Mouse (Mus musculus): ENCODE data around the gene Ntn3. TPM values are rescaled to one million over a fixed set of nuclear protein-coding genes. Genes with fewer than 3 reads are reported as not detected.
A peak's percentile ranks its signal among the peaks of the same experiment; 100 is the strongest.

Gene Ntn3
- polyA plus RNA-seq, 1 experiment from 2014 or later: 2.4 TPM

DNA sequence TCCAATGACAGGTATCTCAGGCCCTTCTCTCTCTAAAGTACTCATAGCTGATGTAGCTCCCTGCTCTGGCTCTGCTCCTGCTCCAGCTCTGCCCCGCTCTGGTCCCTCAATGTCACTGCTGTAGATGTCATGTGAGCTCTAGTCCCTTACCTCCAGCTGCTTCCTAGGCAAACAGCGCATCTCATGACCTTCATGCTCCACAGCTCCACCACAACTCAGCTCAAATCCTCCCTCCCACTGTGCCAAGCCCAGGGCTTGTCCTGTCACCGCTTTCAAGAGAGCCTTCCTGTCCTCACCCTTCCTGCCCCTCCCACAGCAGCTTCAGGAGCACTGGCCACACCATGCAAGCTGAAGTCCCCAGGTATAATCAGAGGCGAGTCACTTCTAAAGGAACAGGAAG, 9.6 kb downstream of the Ntn3 start:
- Histone ChIP-seq H3K36me3 (ENCODE audit: poor library complexity, severe bottlenecking) (no peaks in the 10 kb centered on the region), H3K27me3 (no peaks in the 10 kb centered on the region), H3K4me3 (no peak overlapping the region), H3K9ac (no peak overlapping the region; the same call in 1 of the 2 replicates), H3K4me1 (peaks cover 18% of the 10 kb centered on the region), H3K9me3 (replicated peaks) (no peaks in the 10 kb centered on the region), H3K4me2 (no peak overlapping the region), H3K27ac (no peak overlapping the region)
- WGBS: 75% methylated on average over 4 of the region's 4 CpGs
- no peak for ATAC-seq

- Histone ChIP-seq H3K4me1 (peaks cover 13% of the 10 kb centered on the region), H3K9ac (no peak overlapping the region), H3K9me3 (replicated peaks) (no peaks in the 10 kb centered on the region), H3K27ac (no peak overlapping the region), H3K4me2 (no peak overlapping the region), H3K27me3 (no peaks in the 10 kb centered on the region), H3K36me3 (ENCODE audit: poor library complexity, severe bottlenecking) (no peaks in the 10 kb centered on the region), H3K4me3 (no peak overlapping the region)
- WGBS: 79% methylated on average over 4 of the region's 4 CpGs
- no peak; the same call in 1 of the 2 replicates for ATAC-seq
These were observed 10.1 kb downstream of the Ntn3 start for GRCm38 (mm10) chr17:24199252-24199651.

GRCm38 (mm10) chr17:24197032-24197824, 12.1 kb downstream of the Ntn3 start:
- no peaks in the 10 kb centered on the region for H3K9me3 ChIP-seq (replicated peaks)
- H3K27me3 ChIP-seq: no peaks in the 10 kb centered on the region
- ATAC-seq: no peak
- H3K27ac ChIP-seq: no peak overlapping the region
- no peak overlapping the region for H3K4me3 ChIP-seq
- no peaks in the 10 kb centered on the region for H3K36me3 ChIP-seq (ENCODE audit: poor library complexity, severe bottlenecking)
- no peaks in the 10 kb centered on the region for H3K4me1 ChIP-seq
- H3K9ac ChIP-seq: 0 out of 2 replicates have a peak overlapping the region, but pooled peaks have one; percentile 3
- 69% methylated on average over 15 of the region's 15 CpGs for whole genome bisulfite sequencing
- H3K4me2 ChIP-seq: no peak overlapping the region

DNA sequence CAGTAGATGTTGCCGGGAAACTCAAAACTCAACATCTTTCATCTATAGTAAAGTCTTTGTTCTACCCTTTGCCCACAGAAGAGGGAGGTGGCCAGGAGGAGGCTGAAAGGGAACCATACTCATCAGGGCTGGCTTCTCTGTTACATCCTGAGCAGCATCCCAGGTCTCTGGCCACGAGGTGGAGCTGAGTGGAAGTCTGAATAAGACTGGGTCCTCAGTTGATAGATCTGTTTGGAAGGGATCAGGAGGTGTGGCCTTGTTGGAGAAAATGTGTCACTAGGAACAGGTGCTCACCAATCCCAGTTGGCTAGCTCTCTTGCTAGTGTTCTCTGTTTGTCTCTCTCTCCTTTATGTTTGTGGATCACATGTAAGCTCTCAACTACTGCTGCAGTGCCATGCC, 14.0 kb downstream of the Ntn3 start:
- Histone ChIP-seq H3K4me1 (no peaks in the 10 kb centered on the region), H3K9ac (no peak overlapping the region), H3K27ac (no peak overlapping the region), H3K27me3 (no peaks in the 10 kb centered on the region), H3K9me3 (replicated peaks) (no peaks in the 10 kb centered on the region), H3K4me2 (no peak overlapping the region), H3K36me3 (ENCODE audit: poor library complexity, severe bottlenecking) (no peaks in the 10 kb centered on the region), H3K4me3 (no peak overlapping the region)
- ATAC-seq: no peak
- 69% methylated on average over 2 of the region's 2 CpGs for WGBS

DNA sequence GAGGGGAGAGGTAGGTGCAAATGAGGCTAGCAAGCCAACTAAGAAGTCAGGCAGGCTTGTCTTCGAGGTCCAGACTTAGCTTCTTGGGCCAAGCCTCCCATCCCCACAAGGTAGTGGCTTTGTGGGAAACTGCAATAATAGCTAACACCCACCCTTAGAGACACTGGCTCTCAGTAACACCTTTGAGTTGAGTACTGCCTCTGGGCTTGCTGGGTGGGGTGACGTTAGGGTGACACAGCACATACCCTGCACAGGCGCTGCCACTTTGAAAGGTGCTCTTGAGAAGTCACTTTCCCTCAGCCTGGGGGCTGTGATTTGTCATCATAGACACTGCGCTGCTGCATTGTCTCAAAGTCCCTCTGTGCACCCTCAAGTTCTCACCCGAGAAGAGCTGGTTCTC, 15.6 kb downstream of the Ntn3 start:
- Histone ChIP-seq H3K4me1 (no peaks in the 10 kb centered on the region), H3K4me2 (no peak overlapping the region), H3K4me3 (no peak overlapping the region), H3K36me3 (ENCODE audit: poor library complexity, severe bottlenecking) (peaks cover 2% of the 10 kb centered on the region; the same call in 1 of the 2 replicates), H3K9me3 (replicated peaks) (no peaks in the 10 kb centered on the region), H3K27me3 (no peaks in the 10 kb centered on the region), H3K27ac (no peak overlapping the region), H3K9ac (no peak overlapping the region)
- no peak for ATAC-seq
- 90% methylated on average over 5 of the region's 5 CpGs for WGBS

DNA sequence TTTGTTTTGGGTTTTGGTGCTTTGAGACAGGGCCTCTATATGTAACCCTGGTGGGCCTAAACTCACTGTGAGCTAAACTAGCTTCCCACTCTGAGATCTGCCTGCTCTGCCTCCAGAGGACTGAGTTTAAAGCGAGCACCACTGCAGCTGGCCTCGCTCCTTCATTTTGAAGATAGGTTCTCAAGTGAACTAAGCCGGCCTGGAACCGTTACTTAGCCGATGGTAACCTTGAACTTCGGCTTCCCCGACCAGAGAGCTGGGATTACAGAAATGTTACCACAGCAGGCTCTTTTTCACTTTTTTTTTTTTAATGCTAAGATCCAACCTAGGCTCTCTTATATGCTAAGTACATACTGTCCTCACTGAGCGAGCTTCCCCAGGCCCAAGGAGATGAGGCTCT, 16.1 kb downstream of the Ntn3 start:
- 90% methylated on average over 8 of the region's 8 CpGs for WGBS
- Histone ChIP-seq H3K9me3 (replicated peaks) (no peaks in the 10 kb centered on the region), H3K36me3 (ENCODE audit: poor library complexity, severe bottlenecking) (peaks cover 7% of the 10 kb centered on the region), H3K4me1 (no peaks in the 10 kb centered on the region), H3K4me3 (no peak overlapping the region), H3K27ac (no peak overlapping the region), H3K4me2 (no peak overlapping the region), H3K9ac (no peak overlapping the region), H3K27me3 (no peaks in the 10 kb centered on the region)
- ATAC-seq: no peak

DNA sequence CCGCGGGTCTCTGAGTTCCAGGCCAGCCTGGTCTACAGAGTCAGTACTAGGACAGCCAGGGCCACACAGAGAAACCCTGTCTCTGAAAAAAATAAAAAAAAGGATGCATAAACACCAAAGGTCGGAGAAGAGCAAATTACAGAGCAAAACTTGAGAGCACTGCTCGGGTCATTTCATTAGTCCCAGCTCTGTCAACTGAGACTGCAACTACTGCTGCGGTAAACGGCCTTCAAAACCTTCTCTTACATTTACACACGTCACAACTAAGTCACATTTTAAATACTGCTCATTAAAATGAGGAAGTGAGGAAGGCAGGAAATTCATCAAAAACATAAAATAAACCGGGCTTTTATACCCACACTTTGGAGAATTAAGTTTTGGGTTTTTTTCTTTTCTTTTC, 16.5 kb downstream of the Ntn3 start:
- peaks cover 11% of the 10 kb centered on the region for H3K36me3 ChIP-seq (ENCODE audit: poor library complexity, severe bottlenecking)
- no peaks in the 10 kb centered on the region for H3K4me1 ChIP-seq
- no peak overlapping the region for H3K4me3 ChIP-seq
- no peak for ATAC-seq
- H3K9me3 ChIP-seq (replicated peaks): no peaks in the 10 kb centered on the region
- H3K27me3 ChIP-seq: no peaks in the 10 kb centered on the region
- no peak overlapping the region for H3K4me2 ChIP-seq
- no peak overlapping the region for H3K9ac ChIP-seq
- H3K27ac ChIP-seq: no peak overlapping the region
- 88% methylated on average over 8 of the region's 8 CpGs for WGBS

- Histone ChIP-seq H3K27ac (no peak overlapping the region), H3K4me1 (no peaks in the 10 kb centered on the region), H3K9ac (no peak overlapping the region), H3K27me3 (no peaks in the 10 kb centered on the region), H3K4me3 (no peak overlapping the region), H3K9me3 (replicated peaks) (no peaks in the 10 kb centered on the region), H3K36me3 (ENCODE audit: poor library complexity, severe bottlenecking) (peaks cover 14% of the 10 kb centered on the region), H3K4me2 (no peak overlapping the region)
- ATAC-seq: no peak
- 71% methylated on average over 4 of the region's 4 CpGs for WGBS
These were observed 17.9 kb downstream of the Ntn3 start for GRCm38 (mm10) chr17:24191481-24191880.

DNA sequence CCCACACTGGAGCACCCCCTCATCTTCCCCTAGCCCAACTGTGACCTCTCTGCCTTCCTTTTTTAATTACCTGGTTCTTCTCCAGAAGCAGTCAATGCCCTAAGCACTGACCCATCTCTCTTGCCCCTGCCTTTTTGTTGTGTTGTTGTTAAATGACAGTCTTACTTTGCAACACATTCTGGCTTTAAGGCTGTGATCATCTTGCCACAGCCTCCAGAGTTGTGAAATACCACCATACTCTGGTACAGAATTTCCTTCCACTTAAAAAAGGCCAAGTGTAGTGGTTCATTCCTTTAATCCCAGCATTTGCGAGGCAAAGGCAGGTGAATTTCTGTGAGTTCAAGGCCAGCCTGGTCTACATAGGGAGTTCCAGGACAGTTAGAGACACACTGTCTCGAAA, 18.4 kb downstream of the Ntn3 start:
- Histone ChIP-seq H3K4me3 (no peak overlapping the region), H3K36me3 (ENCODE audit: poor library complexity, severe bottlenecking) (peaks cover 16% of the 10 kb centered on the region), H3K9ac (no peak overlapping the region), H3K9me3 (replicated peaks) (no peaks in the 10 kb centered on the region), H3K27ac (no peak overlapping the region), H3K27me3 (no peaks in the 10 kb centered on the region), H3K4me1 (no peaks in the 10 kb centered on the region), H3K4me2 (no peak overlapping the region)
- WGBS: 96% methylated on average over 2 of the region's 2 CpGs
- no peak for ATAC-seq

- ATAC-seq: no peak
These were observed 35.1 kb downstream of the Ntn3 start for GRCm38 (mm10) chr17:24174259-24174658.

GRCm38 (mm10) chr17:24173423-24173822, 35.9 kb downstream of the Ntn3 start:
- Histone ChIP-seq H3K4me1 (peaks cover 9% of the 10 kb centered on the region), H3K9ac (peak overlapping the region; percentile 36; the same call in 1 of the 2 replicates), H3K9me3 (replicated peaks) (no peaks in the 10 kb centered on the region), H3K27ac (no peak overlapping the region), H3K27me3 (no peaks in the 10 kb centered on the region), H3K4me2 (no peak overlapping the region), H3K4me3 (no peak overlapping the region), H3K36me3 (ENCODE audit: poor library complexity, severe bottlenecking) (no peaks in the 10 kb centered on the region)
- ATAC-seq: no peak
- WGBS: 2% methylated on average over 3 of the region's 3 CpGs

More at GRCm38 (mm10) chr17:24174259-24174658, 35.1 kb downstream of the Ntn3 start:
- no peak overlapping the region for H3K4me2 ChIP-seq
- H3K36me3 ChIP-seq (ENCODE audit: poor library complexity, severe bottlenecking): no peaks in the 10 kb centered on the region
- no peaks in the 10 kb centered on the region for H3K27me3 ChIP-seq
- H3K4me1 ChIP-seq: peaks cover 9% of the 10 kb centered on the region
- H3K4me3 ChIP-seq: no peak overlapping the region
- H3K9me3 ChIP-seq (replicated peaks): no peaks in the 10 kb centered on the region
- WGBS: 76% methylated on average over 3 of the region's 3 CpGs
- no peak overlapping the region for H3K9ac ChIP-seq
- no peak overlapping the region for H3K27ac ChIP-seq

DNA sequence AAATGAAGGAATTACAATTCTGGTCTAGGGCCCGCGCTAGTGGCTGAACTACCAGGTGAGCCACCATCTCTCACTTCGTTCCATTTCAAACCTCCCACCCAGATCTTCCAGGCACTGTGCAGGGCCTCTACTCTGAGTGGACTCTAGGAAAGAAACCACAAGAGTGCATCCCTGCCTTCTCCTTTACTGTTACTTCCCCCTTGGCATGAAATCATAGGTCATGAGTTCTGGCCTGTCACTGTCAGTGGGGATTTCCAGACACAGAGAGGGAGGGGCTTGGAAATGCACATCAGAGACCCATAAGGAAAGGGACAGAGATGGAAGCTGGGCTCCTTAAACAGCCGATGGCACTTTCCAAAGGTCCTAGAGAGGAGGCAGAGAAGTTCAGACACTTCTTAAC, 37.6 kb downstream of the Ntn3 start:
- no peak for ATAC-seq
- Histone ChIP-seq H3K27me3 (no peaks in the 10 kb centered on the region), H3K9ac (no peak overlapping the region; the same call in 1 of the 2 replicates), H3K4me1 (peaks cover 25% of the 10 kb centered on the region), H3K9me3 (replicated peaks) (no peaks in the 10 kb centered on the region), H3K4me3 (no peak overlapping the region), H3K36me3 (ENCODE audit: poor library complexity, severe bottlenecking) (peaks cover 12% of the 10 kb centered on the region), H3K27ac (no peak overlapping the region), H3K4me2 (no peak overlapping the region)
- 85% methylated on average over 4 of the region's 4 CpGs for WGBS

- Histone ChIP-seq H3K4me1 (peaks cover 25% of the 10 kb centered on the region), H3K9me3 (replicated peaks) (no peaks in the 10 kb centered on the region), H3K27ac (no peak overlapping the region), H3K9ac (no peak overlapping the region), H3K27me3 (no peaks in the 10 kb centered on the region), H3K4me3 (no peak overlapping the region), H3K36me3 (ENCODE audit: poor library complexity, severe bottlenecking) (peaks cover 18% of the 10 kb centered on the region), H3K4me2 (no peak overlapping the region)
- ATAC-seq: no peak
- WGBS: 80% methylated on average over 5 of the region's 5 CpGs
These were observed 38.6 kb downstream of the Ntn3 start for GRCm38 (mm10) chr17:24170729-24171128.

All from forebrain, embryonic 13.5 days (tissue).